Mouse (Mus musculus): Measurements from ENCODE around the gene Celf2. TPM values are rescaled to one million over a fixed set of nuclear protein-coding genes. Genes with fewer than 3 reads are reported as not detected.
A peak's percentile ranks its signal among the peaks of the same experiment; 100 is the strongest.

Celf2 gene
- polyA plus RNA-seq, 1 experiment from 2014 or later, result 25.2 TPM

DNA sequence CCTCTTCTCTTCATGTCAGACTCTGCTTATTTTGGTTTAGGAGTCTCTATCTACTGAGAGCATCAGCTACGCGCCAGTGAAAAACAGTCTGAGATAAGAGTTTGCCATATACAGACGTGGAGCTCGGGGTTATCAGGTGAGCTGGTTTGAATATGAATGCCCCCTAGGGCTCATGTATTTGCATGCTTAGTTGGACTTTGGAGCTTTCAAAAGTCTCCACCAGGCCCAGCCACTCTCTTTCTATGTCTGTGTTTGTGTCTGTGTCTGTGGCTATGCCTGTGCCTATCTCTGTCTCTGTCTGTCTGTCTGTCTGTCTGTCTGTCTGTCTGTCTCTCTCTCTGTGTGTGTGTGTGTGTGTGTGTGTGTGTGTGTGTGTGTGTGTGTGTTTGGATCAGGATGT, 272.1 kb downstream of the Celf2 start:
- CTCF ChIA-PET, result no interaction called here
- no peak for TF ChIP-seq CTCF (IDR thresholded peaks at IDR 0.05)
- ATAC-seq (no peak), DNase-seq (ENCODE audit: low read depth, low spot score) (no peak)
- POLR2A ChIA-PET, result no interaction called here
- no peaks in the 10 kb centered on the region for H3K27me3 ChIP-seq
- in situ Hi-C loops (cut with MboI; ENCODE audit: low pct_unique_long_range_greater_than_20kb), result no loop called here

DNA sequence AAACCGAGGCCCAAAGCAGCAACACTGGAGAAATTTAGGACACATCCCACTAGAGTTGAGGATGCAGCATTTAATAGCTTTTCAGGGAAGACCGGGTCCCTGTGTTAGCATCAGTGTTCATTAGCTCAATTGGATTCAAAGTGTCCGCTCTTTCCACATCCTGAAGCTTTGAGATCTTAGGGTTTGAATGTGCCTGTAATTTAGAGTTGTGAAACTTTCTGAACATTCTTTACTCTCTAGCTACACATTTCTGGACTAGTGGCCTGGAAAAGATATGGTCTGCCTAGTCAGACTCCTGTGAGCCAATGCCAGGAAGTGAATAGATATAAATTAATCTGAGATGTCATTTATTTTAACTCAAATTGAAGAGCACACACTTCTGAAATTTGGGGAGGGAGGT, 272.9 kb downstream of the Celf2 start:
- TF ChIP-seq CTCF (IDR thresholded peaks at IDR 0.05), result no peak
- peak; percentile 33 for DNase-seq (ENCODE audit: low read depth, low spot score)
- in situ Hi-C loops (cut with MboI; ENCODE audit: low pct_unique_long_range_greater_than_20kb), result no loop called here
- CTCF ChIA-PET, result no interaction called here
- H3K27me3 ChIP-seq, result no peaks in the 10 kb centered on the region
- POLR2A ChIA-PET, result no interaction called here
- ATAC-seq, result peak; percentile 96

DNA sequence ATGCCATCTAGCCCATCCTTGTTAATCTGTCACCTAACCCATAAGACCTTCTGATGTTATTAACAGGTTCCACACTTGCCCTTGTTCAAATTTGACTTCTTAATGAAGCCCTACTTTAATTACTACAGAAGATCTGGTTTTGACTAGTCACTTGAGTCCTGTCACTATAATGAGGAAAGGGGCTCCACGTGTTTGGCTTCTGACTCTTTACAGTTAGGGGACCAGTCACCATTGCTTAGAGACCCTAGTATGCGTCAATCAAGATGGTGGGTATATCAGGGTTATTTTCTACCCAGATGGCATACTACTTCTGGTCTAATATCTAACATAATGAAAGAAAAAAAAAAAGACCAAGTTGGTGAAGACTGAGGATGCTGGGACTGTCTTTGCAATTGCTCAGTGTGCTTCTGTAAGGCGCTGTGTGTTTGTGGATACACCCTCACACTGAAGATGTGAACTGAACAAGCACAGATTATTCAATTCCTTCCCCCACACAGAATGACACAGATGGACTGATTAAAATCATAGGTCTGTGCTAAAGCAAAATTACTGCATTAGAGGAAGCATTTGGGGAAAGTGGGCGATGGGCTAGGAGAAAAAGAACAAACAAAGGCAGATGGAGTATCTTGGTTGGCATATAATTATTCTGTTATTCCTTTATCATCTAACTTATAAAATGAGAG, 274.2 kb downstream of the Celf2 start:
- no peaks in the 10 kb centered on the region for H3K27me3 ChIP-seq
- no peak for TF ChIP-seq CTCF (IDR thresholded peaks at IDR 0.05)
- ChIA-PET POLR2A (no interaction called here), CTCF (interaction anchor here (1.2 kb wide), 1 partner anchor 112 kb away, joined by 3 read pairs; no protein-coding TSS in a partner anchor)
- in situ Hi-C loops (cut with MboI; ENCODE audit: low pct_unique_long_range_greater_than_20kb), result no loop called here
- no peak for ATAC-seq
- no peak for DNase-seq (ENCODE audit: low read depth, low spot score)

DNA sequence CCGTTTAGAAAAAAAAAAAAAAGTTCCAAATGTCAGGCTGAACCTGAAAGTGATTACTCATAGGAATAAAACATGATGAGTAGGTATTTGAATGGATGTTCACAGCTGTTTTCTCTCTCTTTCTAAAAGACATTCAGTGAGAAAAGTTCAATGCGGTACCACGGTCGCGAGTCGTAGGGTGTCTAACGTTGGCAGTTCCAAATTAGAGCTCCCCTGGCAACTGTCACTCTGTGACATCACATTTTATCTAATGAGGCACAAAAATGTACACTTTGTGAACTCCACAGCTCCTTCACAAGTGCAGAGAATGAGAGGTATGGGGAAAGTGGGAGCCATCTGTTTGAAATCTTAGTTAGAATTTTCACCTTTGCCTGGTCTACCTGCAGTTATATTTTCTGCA, 274.8 kb downstream of the Celf2 start:
- no peaks in the 10 kb centered on the region for H3K27me3 ChIP-seq
- TF ChIP-seq CTCF (IDR thresholded peaks at IDR 0.05), result no peak
- POLR2A ChIA-PET, result no interaction called here
- CTCF ChIA-PET, result interaction anchor here (0.9 to 1.2 kb wide), 2 partner anchors 111 to 752 kb away, joined by 3 read pairs; no protein-coding TSS in a partner anchor
- ATAC-seq (no peak), DNase-seq (ENCODE audit: low read depth, low spot score) (no peak)
- in situ Hi-C loops (cut with MboI; ENCODE audit: low pct_unique_long_range_greater_than_20kb), result no loop called here

DNA sequence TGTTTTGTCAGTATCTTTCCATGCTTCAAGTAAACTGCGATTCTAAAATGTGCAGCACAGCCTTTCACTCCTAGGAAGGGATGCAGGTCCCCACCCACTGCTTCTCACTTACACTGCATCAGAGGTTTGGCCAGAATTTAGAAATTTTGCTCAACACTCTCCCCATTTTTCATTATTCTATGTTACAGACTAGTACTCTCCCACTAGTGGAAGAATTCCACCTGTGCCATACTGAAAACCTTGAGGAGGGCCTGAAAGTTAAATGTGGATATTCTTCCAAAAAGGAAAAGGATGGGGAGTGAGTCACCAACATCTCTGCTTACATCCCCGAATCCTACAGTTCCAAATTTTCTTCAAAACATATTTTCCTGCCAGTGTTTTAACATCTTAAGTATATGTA, 276.0 kb downstream of the Celf2 start:
- H3K27me3 ChIP-seq, result no peaks in the 10 kb centered on the region
- ChIA-PET POLR2A (no interaction called here), CTCF (no interaction called here)
- ATAC-seq (no peak), DNase-seq (ENCODE audit: low read depth, low spot score) (no peak)
- no peak for TF ChIP-seq CTCF (IDR thresholded peaks at IDR 0.05)
- in situ Hi-C loops (cut with MboI; ENCODE audit: low pct_unique_long_range_greater_than_20kb), result no loop called here

DNA sequence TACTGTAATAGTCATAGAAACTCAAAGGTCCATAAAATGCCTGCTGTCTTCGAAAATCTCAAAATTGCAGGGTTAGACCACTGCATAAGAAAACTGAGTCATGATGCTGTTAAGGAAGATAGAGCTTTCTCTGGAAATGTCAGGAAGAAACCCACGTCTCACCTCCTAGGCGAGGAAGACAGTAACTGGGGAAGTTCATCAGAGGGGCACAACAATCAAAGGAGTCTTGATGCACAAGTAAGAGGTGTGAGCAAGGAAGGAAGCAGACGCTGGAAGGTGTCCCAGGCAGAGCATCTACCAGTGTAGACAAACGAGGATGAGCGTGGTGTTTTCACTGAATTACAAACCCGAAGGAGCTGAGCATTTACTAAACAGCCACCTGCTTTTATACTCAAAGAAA, 282.6 kb downstream of the Celf2 start:
- H3K27me3 ChIP-seq, result no peaks in the 10 kb centered on the region
- DNase-seq (ENCODE audit: low read depth, low spot score) (no peak), ATAC-seq (no peak)
- in situ Hi-C loops (cut with MboI; ENCODE audit: low pct_unique_long_range_greater_than_20kb), result no loop called here
- TF ChIP-seq CTCF (IDR thresholded peaks at IDR 0.05), result no peak
- CTCF ChIA-PET, result no interaction called here
- POLR2A ChIA-PET, result no interaction called here

DNA sequence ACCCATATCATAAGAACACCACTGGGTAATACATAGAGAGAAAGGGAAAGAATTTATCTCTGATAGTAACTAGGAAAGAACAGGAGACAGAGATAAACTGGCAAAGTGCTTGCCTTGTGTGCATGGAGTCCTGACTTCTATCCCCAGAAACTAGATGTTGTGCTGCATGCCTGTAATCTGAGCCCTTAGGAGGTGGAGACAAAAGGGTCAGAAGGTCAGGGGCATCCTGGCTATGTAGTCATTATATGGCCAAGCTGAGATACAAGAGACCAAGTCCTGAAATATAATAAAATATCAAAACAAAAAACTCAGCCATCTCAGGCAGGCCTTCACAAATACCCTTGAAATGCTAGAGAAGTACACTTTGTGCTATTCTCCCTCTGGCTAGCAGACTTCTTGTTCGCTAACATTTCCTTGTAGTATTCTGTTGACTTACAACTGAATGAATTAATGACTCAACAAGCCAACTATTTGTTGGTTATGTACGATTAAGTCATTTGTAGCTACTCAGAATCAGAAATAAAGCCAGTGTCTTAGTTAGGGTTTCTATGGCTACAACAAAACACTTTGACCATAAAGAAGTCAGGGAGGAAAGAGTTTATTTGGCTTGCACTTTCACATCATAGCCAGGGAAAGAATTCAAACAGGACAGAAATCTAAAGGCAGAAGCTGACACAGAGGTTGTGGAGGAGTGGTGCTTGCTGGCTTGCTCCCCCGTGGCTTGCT, 284.9 kb downstream of the Celf2 start:
- no peak for TF ChIP-seq CTCF (IDR thresholded peaks at IDR 0.05)
- POLR2A ChIA-PET, result no interaction called here
- no peaks in the 10 kb centered on the region for H3K27me3 ChIP-seq
- DNase-seq (ENCODE audit: low read depth, low spot score), result no peak
- CTCF ChIA-PET, result no interaction called here
- in situ Hi-C loops (cut with MboI; ENCODE audit: low pct_unique_long_range_greater_than_20kb), result no loop called here
- ATAC-seq, result peak; percentile 47

DNA sequence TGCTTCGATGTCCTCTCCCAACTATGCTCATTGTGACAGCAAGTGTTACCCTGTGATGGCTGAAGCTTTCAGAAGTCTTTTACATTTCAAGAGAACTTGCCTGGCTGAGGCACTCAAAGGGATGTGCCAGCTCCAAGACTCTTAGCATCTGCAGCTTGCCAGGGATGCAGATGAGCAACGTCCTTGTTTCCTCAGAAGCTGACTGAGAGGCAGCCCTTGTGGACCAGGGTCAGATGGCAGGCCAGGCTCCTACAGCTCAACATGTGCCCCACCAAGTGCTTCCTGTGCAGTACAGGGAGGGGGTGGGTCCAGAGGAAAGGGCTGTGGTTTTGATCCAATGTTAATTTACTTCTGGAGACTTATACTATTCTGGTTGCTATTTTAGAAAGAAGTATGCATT, 285.8 kb downstream of the Celf2 start:
- no peak for ATAC-seq
- H3K27me3 ChIP-seq, result no peaks in the 10 kb centered on the region
- no peak for TF ChIP-seq CTCF (IDR thresholded peaks at IDR 0.05)
- CTCF ChIA-PET, result no interaction called here
- in situ Hi-C loops (cut with MboI; ENCODE audit: low pct_unique_long_range_greater_than_20kb), result no loop called here
- POLR2A ChIA-PET, result no interaction called here
- DNase-seq (ENCODE audit: low read depth, low spot score), result no peak

DNA sequence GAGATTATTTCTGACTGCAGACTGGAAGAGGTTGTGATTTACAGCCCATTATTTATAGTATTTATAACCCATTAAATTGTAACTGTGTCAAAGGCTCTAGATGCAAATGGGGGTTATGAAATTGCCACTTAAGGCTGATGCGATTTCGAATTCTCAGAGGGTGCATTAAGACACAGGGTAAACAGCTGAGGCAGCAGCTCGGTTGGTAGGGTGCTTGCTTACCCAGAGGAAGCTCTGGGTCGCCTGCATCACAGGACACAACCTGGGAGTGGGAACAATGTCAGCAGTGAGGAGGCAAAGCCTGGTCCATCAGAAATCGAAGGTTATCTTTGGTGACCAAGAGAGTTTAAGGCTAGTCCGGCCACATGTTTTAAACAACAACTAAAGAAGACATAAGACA, 286.5 kb downstream of the Celf2 start:
- in situ Hi-C loops (cut with MboI; ENCODE audit: low pct_unique_long_range_greater_than_20kb), result no loop called here
- ChIA-PET CTCF (no interaction called here), POLR2A (no interaction called here)
- H3K27me3 ChIP-seq, result no peaks in the 10 kb centered on the region
- ATAC-seq, result no peak
- DNase-seq (ENCODE audit: low read depth, low spot score), result no peak
- TF ChIP-seq CTCF (IDR thresholded peaks at IDR 0.05), result no peak

DNA sequence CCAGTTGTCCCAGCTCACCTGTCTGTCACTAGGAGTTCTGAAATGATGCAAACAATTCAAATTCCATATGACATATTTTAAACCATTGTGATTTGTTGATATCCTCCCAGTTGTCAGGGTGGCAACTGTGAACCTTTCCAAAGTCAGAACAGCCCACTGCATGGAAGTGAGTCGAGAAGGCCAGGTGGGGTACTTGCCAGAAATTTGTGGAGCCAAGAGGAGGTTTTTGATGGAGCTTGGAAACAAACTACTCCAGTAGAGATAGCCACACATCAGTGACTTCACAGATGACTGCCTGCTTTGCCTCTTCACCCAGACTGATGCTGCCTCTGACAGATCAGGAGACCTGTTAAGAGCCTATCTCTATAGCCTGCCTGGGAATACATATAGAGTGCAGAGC, 287.5 kb downstream of the Celf2 start:
- no peak for TF ChIP-seq CTCF (IDR thresholded peaks at IDR 0.05)
- in situ Hi-C loops (cut with MboI; ENCODE audit: low pct_unique_long_range_greater_than_20kb), result no loop called here
- ChIA-PET POLR2A (no interaction called here), CTCF (no interaction called here)
- no peaks in the 10 kb centered on the region for H3K27me3 ChIP-seq
- no peak for DNase-seq (ENCODE audit: low read depth, low spot score)
- ATAC-seq, result no peak

DNA sequence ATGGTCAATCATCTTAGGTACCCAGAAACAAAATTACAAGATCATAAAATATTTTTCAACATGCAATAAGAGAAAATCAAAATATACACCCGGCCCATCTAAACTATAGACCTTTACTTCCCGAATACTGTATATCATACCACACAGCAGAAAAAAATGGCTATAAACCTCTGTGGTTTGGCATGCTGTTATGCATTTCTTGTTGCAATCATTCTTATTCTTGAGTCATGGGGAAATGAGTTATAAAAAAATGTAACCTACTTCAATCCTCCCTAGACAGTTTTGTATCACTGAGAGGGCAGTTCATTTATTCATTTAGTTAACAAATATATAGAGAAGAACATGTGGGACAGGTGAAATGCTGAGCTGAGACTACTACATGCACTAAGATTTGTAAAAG, 291.3 kb downstream of the Celf2 start:
- CTCF ChIA-PET, result interaction anchor here (1.1 kb wide), 1 partner anchor 21 kb away, joined by 3 read pairs; no protein-coding TSS in a partner anchor
- POLR2A ChIA-PET, result no interaction called here
- no peak for DNase-seq (ENCODE audit: low read depth, low spot score)
- no peak for ATAC-seq
- H3K27me3 ChIP-seq, result no peaks in the 10 kb centered on the region
- TF ChIP-seq CTCF (IDR thresholded peaks at IDR 0.05), result no peak
- in situ Hi-C loops (cut with MboI; ENCODE audit: low pct_unique_long_range_greater_than_20kb), result no loop called here

Data from Patski (cell line).